Mouse (Mus musculus) erythroblast, embryonic 14.5 days (primary cell): ENCODE measurements at regions not wholly inside any gene's neighbourhood (a gene's known extent, or its start where the extent isn't known, plus 50 kb on each side); places are given as distances from the start of the nearest gene placed in this dataset.

Experiments
- H3K27me3 ChIP-seq: 2 replicates; pipeline ENCODE4 v1.6.1; 2012; ENCODE audit warnings: inconsistent platforms; ENCODE audit not compliant: control insufficient read depth
- H3K36me3 ChIP-seq: 2 replicates; pipeline ENCODE4 v1.6.1; 2012; ENCODE audit warnings: mild to moderate bottlenecking, inconsistent platforms; ENCODE audit not compliant: control insufficient read depth
- H3K4me1 ChIP-seq: 2 replicates; pipeline ENCODE4 v1.6.1; 2012; ENCODE audit warnings: inconsistent platforms; ENCODE audit not compliant: control insufficient read depth
- H3K4me3 ChIP-seq: replicated peaks from 2 replicates; pipeline ENCODE3; 2012; ENCODE audit warnings: moderate library complexity, mild to moderate bottlenecking, inconsistent platforms
- H3K9me3 ChIP-seq: 2 replicates; pipeline ENCODE4 v1.6.1; 2012; ENCODE audit warnings: low read length, inconsistent platforms, mixed read lengths; ENCODE audit not compliant: control insufficient read depth
- GATA1 ChIP-seq: IDR thresholded peaks from 2 replicates; pipeline ENCODE4 v1.6.1; 2012; ENCODE audit warnings: low read length, inconsistent platforms, mixed read lengths
- TAL1 ChIP-seq: IDR thresholded peaks from 3 replicates; pipeline ENCODE4 v1.6.1; 2012; ENCODE audit warnings: low read length, inconsistent platforms, mixed read lengths

- H3K4me1 ChIP-seq = no peaks in the 10 kb centered on the region
- no peaks in the 10 kb centered on the region for H3K36me3 ChIP-seq
- no peak for TF ChIP-seq GATA1
- TF ChIP-seq TAL1 = no peak
- no peaks in the 10 kb centered on the region for H3K27me3 ChIP-seq
- no peaks in the 10 kb centered on the region for H3K9me3 ChIP-seq
- H3K4me3 ChIP-seq = no peak overlapping the region
Observed at GRCm38 (mm10) chr6:99971376-99971775, 245.2 kb upstream of the Prok2 start.

- H3K4me3 ChIP-seq = no peak overlapping the region
- no peak for TF ChIP-seq TAL1
- H3K9me3 ChIP-seq = no peaks in the 10 kb centered on the region
- no peaks in the 10 kb centered on the region for H3K4me1 ChIP-seq
- no peaks in the 10 kb centered on the region for H3K36me3 ChIP-seq
- no peaks in the 10 kb centered on the region; the same call in 1 of the 2 replicates for H3K27me3 ChIP-seq
Observed at GRCm38 (mm10) chr6:99968889-99969288, 242.7 kb upstream of the Prok2 start.

- Histone ChIP-seq H3K27me3 (no peaks in the 10 kb centered on the region; the same call in 1 of the 2 replicates), H3K4me1 (no peaks in the 10 kb centered on the region), H3K9me3 (no peaks in the 10 kb centered on the region), H3K4me3 (no peak overlapping the region), H3K36me3 (no peaks in the 10 kb centered on the region)
- TF ChIP-seq TAL1 = no peak
- no peak for TF ChIP-seq GATA1
Observed at GRCm38 (mm10) chr6:99967465-99967864, 241.3 kb upstream of the Prok2 start.

GRCm38 (mm10) chr6:99964540-99964939 is 238.3 kb upstream of the Prok2 start:
- no peaks in the 10 kb centered on the region for H3K4me1 ChIP-seq
- H3K9me3 ChIP-seq = no peaks in the 10 kb centered on the region
- H3K4me3 ChIP-seq = no peak overlapping the region
- no peaks in the 10 kb centered on the region for H3K36me3 ChIP-seq
- TF ChIP-seq GATA1 = no peak
- no peak for TF ChIP-seq TAL1
- H3K27me3 ChIP-seq = no peaks in the 10 kb centered on the region; the same call in 1 of the 2 replicates

- no peak overlapping the region for H3K4me3 ChIP-seq
- H3K36me3 ChIP-seq = no peaks in the 10 kb centered on the region
- H3K27me3 ChIP-seq = no peaks in the 10 kb centered on the region; the same call in 1 of the 2 replicates
- H3K9me3 ChIP-seq = no peaks in the 10 kb centered on the region
- TF ChIP-seq TAL1 = no peak
- TF ChIP-seq GATA1 = no peak
- no peaks in the 10 kb centered on the region for H3K4me1 ChIP-seq
Observed at GRCm38 (mm10) chr6:99964007-99964406, 237.8 kb upstream of the Prok2 start.

GRCm38 (mm10) chr6:99959371-99959770 is 233.2 kb upstream of the Prok2 start:
- no peaks in the 10 kb centered on the region for H3K9me3 ChIP-seq
- H3K36me3 ChIP-seq = no peaks in the 10 kb centered on the region
- no peaks in the 10 kb centered on the region; the same call in 1 of the 2 replicates for H3K27me3 ChIP-seq
- no peak overlapping the region for H3K4me3 ChIP-seq
- no peak for TF ChIP-seq TAL1
- no peak for TF ChIP-seq GATA1
- H3K4me1 ChIP-seq = no peaks in the 10 kb centered on the region

- H3K9me3 ChIP-seq = no peaks in the 10 kb centered on the region
- no peaks in the 10 kb centered on the region for H3K4me1 ChIP-seq
- no peaks in the 10 kb centered on the region for H3K36me3 ChIP-seq
- no peaks in the 10 kb centered on the region; the same call in 1 of the 2 replicates for H3K27me3 ChIP-seq
- H3K4me3 ChIP-seq = no peak overlapping the region
- TF ChIP-seq GATA1 (no peak), TAL1 (no peak)
Observed at GRCm38 (mm10) chr6:99954832-99955830, 228.9 kb upstream of the Prok2 start.

- Histone ChIP-seq H3K4me1 (no peaks in the 10 kb centered on the region), H3K4me3 (no peak overlapping the region), H3K9me3 (no peaks in the 10 kb centered on the region), H3K36me3 (no peaks in the 10 kb centered on the region), H3K27me3 (no peaks in the 10 kb centered on the region; the same call in 1 of the 2 replicates)
- TF ChIP-seq GATA1 = no peak
- no peak for TF ChIP-seq TAL1
Observed at GRCm38 (mm10) chr6:99953980-99954776, 228.0 kb upstream of the Prok2 start.

- H3K36me3 ChIP-seq = no peaks in the 10 kb centered on the region
- H3K4me3 ChIP-seq = no peak overlapping the region
- H3K9me3 ChIP-seq = peaks cover 5% of the 10 kb centered on the region
- TF ChIP-seq GATA1 (no peak), TAL1 (no peak)
- H3K4me1 ChIP-seq = no peaks in the 10 kb centered on the region
- H3K27me3 ChIP-seq = no peaks in the 10 kb centered on the region
Observed at GRCm38 (mm10) chr6:99950811-99951210, 224.6 kb upstream of the Prok2 start.
